In genomic region chr2:126677366-126677765, GRCm38 (mm10) we compare ENCODE assay signal across 16 mouse cellular contexts. TPM values are rescaled to one million over a fixed set of nuclear protein-coding genes. Genes with fewer than 3 reads are reported as not detected.
DNase-seq lines count a peak whose midpoint lies in the region; ATAC-seq and TF ChIP-seq lines count a peak whose summit lies in the region.
"Had no signal": no experiment of that assay in that cellular context is flagged by ENCODE, and none has a peak within 500 bp of the region (broad histone marks: within the 10 kb centered on the region; RNA-seq: fewer than 3 reads in every experiment).

No protein-coding gene starts in this region.

- no peak for TF ChIP-seq CTCF in hindbrain, postnatal 0 days (IDR thresholded peaks at IDR 0.05; ENCODE audit: low read depth)
- TF ChIP-seq CTCF in midbrain, postnatal 0 days (IDR thresholded peaks at IDR 0.05) = no peak

- H3K4me2 ChIP-seq in hindbrain, embryonic 13.5 days = peak overlapping the region; percentile 72
- H3K4me2 ChIP-seq in hindbrain, postnatal 0 days (ENCODE audit: low read depth, low read length) = no peak overlapping the region
- peak overlapping the region; percentile 72; the same call in 1 of the 2 replicates for H3K4me2 ChIP-seq in midbrain, embryonic 12.5 days (replicated peaks)
- no peak overlapping the region for H3K4me2 ChIP-seq in midbrain, postnatal 0 days (ENCODE audit: low read depth, low read length, poor library complexity, severe bottlenecking)

- peaks cover 34% of the 10 kb centered on the region for H3K4me1 ChIP-seq in hindbrain, embryonic 13.5 days (replicated peaks)
- peaks cover 17% of the 10 kb centered on the region for H3K4me1 ChIP-seq in hindbrain, postnatal 0 days (ENCODE audit: insufficient read depth, low read length)
- peaks cover 23% of the 10 kb centered on the region for H3K4me1 ChIP-seq in midbrain, embryonic 12.5 days
- H3K4me1 ChIP-seq in midbrain, postnatal 0 days (ENCODE audit: insufficient read depth, low read length) = peaks cover 10% of the 10 kb centered on the region; the same call in 1 of the 2 replicates

- no peak for DNase-seq in hindbrain, postnatal 0 days (ENCODE audit: low spot score)
- no peak for DNase-seq in midbrain, postnatal 0 days (ENCODE audit: low spot score)
- peak; percentile 47 for DNase-seq in R1 (ENCODE audit: low read depth, low spot score)
- peak; percentile 68 for DNase-seq in lung, postnatal 25 days (ENCODE audit: low spot score)
- DNase-seq in urinary bladder, postnatal 4 days (ENCODE audit: low spot score in 2 of 2) = no peak
- DNase-seq: cerebellum, adult 9-11 months; heart, postnatal 4 days; kidney, adult 18-20 months; kidney, postnatal 4 days; layer of hippocampus, postnatal 36 days; right cerebral cortex, postnatal 25 days; thymus, adult 2 months had no signal

- no peaks in the 10 kb centered on the region for H3K9me3 ChIP-seq in hindbrain, embryonic 13.5 days
- H3K9me3 ChIP-seq in hindbrain, postnatal 0 days (ENCODE audit: low read length) = no peaks in the 10 kb centered on the region
- H3K9me3 ChIP-seq in midbrain, embryonic 12.5 days = peaks cover 4% of the 10 kb centered on the region
- H3K9me3 ChIP-seq in midbrain, postnatal 0 days (ENCODE audit: low read length) = no peaks in the 10 kb centered on the region
- H3K9me3 ChIP-seq: lung, embryonic 15.5 days had no signal

- 0 out of 2 replicates have a peak overlapping the region, but pooled peaks have one; percentile 96 for H3K4me3 ChIP-seq in hindbrain, embryonic 13.5 days
- no peak overlapping the region for H3K4me3 ChIP-seq in hindbrain, postnatal 0 days (ENCODE audit: low read length)
- H3K4me3 ChIP-seq in midbrain, embryonic 12.5 days = no peak overlapping the region
- no peak overlapping the region for H3K4me3 ChIP-seq in midbrain, postnatal 0 days (ENCODE audit: low read depth, low read length)

- no peak for ATAC-seq in hindbrain, embryonic 13.5 days (ENCODE audit: low FRiP score)
- no peak for ATAC-seq in hindbrain, postnatal 0 days
- ATAC-seq in midbrain, embryonic 12.5 days (ENCODE audit: low FRiP score, low read depth) = no peak
- ATAC-seq in midbrain, postnatal 0 days (ENCODE audit: low FRiP score) = no peak
- ATAC-seq: CD4-positive, CD25-positive, alpha-beta regulatory T cell, adult 4 months had no signal

- H3K36me3 ChIP-seq in hindbrain, embryonic 13.5 days = peaks cover 9% of the 10 kb centered on the region
- no peaks in the 10 kb centered on the region for H3K36me3 ChIP-seq in hindbrain, postnatal 0 days (ENCODE audit: insufficient read depth, low read length)
- H3K36me3 ChIP-seq in midbrain, embryonic 12.5 days = peaks cover 26% of the 10 kb centered on the region
- H3K36me3 ChIP-seq in midbrain, postnatal 0 days (ENCODE audit: insufficient read depth, low read length) = no peaks in the 10 kb centered on the region

- 98% methylated on average over 1 of the region's 1 CpGs for WGBS in hindbrain, embryonic 13.5 days
- 97% methylated on average over 1 of the region's 1 CpGs for WGBS in hindbrain, postnatal 0 days
- 92% methylated on average over 1 of the region's 1 CpGs for WGBS in midbrain, embryonic 12.5 days
- 98% methylated on average over 1 of the region's 1 CpGs for WGBS in midbrain, postnatal 0 days

- no peak overlapping the region for H3K27ac ChIP-seq in hindbrain, embryonic 13.5 days
- H3K27ac ChIP-seq in hindbrain, postnatal 0 days = no peak overlapping the region
- no peak overlapping the region for H3K27ac ChIP-seq in midbrain, embryonic 12.5 days (replicated peaks)
- H3K27ac ChIP-seq in midbrain, postnatal 0 days (ENCODE audit: low read depth, low read length) = no peak overlapping the region
- H3K27ac ChIP-seq: lung, embryonic 15.5 days had no signal

- H3K9ac ChIP-seq in hindbrain, embryonic 13.5 days = no peak overlapping the region
- no peak overlapping the region for H3K9ac ChIP-seq in hindbrain, postnatal 0 days (replicated peaks; ENCODE audit: low read length)
- H3K9ac ChIP-seq in midbrain, embryonic 12.5 days (replicated peaks) = no peak overlapping the region
- no peak overlapping the region for H3K9ac ChIP-seq in midbrain, postnatal 0 days (replicated peaks; ENCODE audit: low read length, poor library complexity, severe bottlenecking)
- H3K9ac ChIP-seq: lung, embryonic 15.5 days had no signal

- no peaks in the 10 kb centered on the region for H3K27me3 ChIP-seq in hindbrain, embryonic 13.5 days
- no peaks in the 10 kb centered on the region for H3K27me3 ChIP-seq in hindbrain, postnatal 0 days (ENCODE audit: insufficient read depth, low read length)
- no peaks in the 10 kb centered on the region for H3K27me3 ChIP-seq in midbrain, embryonic 12.5 days
- no peaks in the 10 kb centered on the region for H3K27me3 ChIP-seq in midbrain, postnatal 0 days (ENCODE audit: insufficient read depth, low read length)
- H3K27me3 ChIP-seq: lung, embryonic 15.5 days had no signal

RNA-seq across cellular contexts. Expression of gene Gabpb1, which starts 1.2 kb away (rescaled TPM):
- 51.7 and 52.6 TPM in 2 replicates for polyA plus RNA-seq in hindbrain, embryonic 13.5 days (2015; fragmentation: Nextera tagmentation; extraction: Ambion mirVana)
- 15.2 and 16.9 TPM in 2 replicates for total RNA-seq in hindbrain, postnatal 0 days (2014; rRNA removed)
- polyA plus RNA-seq in hindbrain, postnatal 0 days (2015; fragmentation: Nextera tagmentation; extraction: Ambion mirVana) = 25.2 and 27.0 TPM in 2 replicates
- 76.4 and 78.0 TPM in 2 replicates for polyA plus RNA-seq in midbrain, embryonic 12.5 days (2016; fragmentation: Nextera tagmentation; extraction: Ambion mirVana)
- total RNA-seq in midbrain, postnatal 0 days (2014; rRNA removed) = 11.5 and 25.1 TPM in 2 replicates
- polyA plus RNA-seq in midbrain, postnatal 0 days (2015; fragmentation: Nextera tagmentation; extraction: Ambion mirVana) = 26.0 and 26.5 TPM in 2 replicates

RNA-seq across cellular contexts. Expression of gene Usp8, which starts 29.8 kb away (rescaled TPM):
- 29.1 and 29.4 TPM in 2 replicates for polyA plus RNA-seq in hindbrain, embryonic 13.5 days (2015; fragmentation: Nextera tagmentation; extraction: Ambion mirVana)
- 15.6 and 20.3 TPM in 2 replicates for total RNA-seq in hindbrain, postnatal 0 days (2014; rRNA removed)
- polyA plus RNA-seq in hindbrain, postnatal 0 days (2015; fragmentation: Nextera tagmentation; extraction: Ambion mirVana) = 20.9 and 22.3 TPM in 2 replicates
- polyA plus RNA-seq in midbrain, embryonic 12.5 days (2016; fragmentation: Nextera tagmentation; extraction: Ambion mirVana) = 40.6 and 40.9 TPM in 2 replicates
- 18.6 and 20.1 TPM in 2 replicates for total RNA-seq in midbrain, postnatal 0 days (2014; rRNA removed)
- polyA plus RNA-seq in midbrain, postnatal 0 days (2015; fragmentation: Nextera tagmentation; extraction: Ambion mirVana) = 17.8 and 18.7 TPM in 2 replicates

RNA-seq across cellular contexts. Expression of gene Hdc, which starts 58.3 kb away (rescaled TPM):
- 1.0 and 2.8 TPM in 2 replicates for polyA plus RNA-seq in hindbrain, embryonic 13.5 days (2015; fragmentation: Nextera tagmentation; extraction: Ambion mirVana)
- 0.86 and 1.2 TPM in 2 replicates for total RNA-seq in hindbrain, postnatal 0 days (2014; rRNA removed)
- 2.3 TPM in 2 replicates for polyA plus RNA-seq in hindbrain, postnatal 0 days (2015; fragmentation: Nextera tagmentation; extraction: Ambion mirVana)
- 0.27 and 0.52 TPM in 2 replicates for polyA plus RNA-seq in midbrain, embryonic 12.5 days (2016; fragmentation: Nextera tagmentation; extraction: Ambion mirVana)
- 3.2 and 5.6 TPM in 2 replicates for total RNA-seq in midbrain, postnatal 0 days (2014; rRNA removed)
- 2.8 and 3.8 TPM in 2 replicates for polyA plus RNA-seq in midbrain, postnatal 0 days (2015; fragmentation: Nextera tagmentation; extraction: Ambion mirVana)

Comparison
In these comparisons a context has a peak if more than half of its experiments do, and no peak if none do; other contexts are left out.
1. H3K4me2 ChIP-seq: peak in hindbrain, embryonic 13.5 days (single experiment) and midbrain, embryonic 12.5 days (single experiment); none in hindbrain, postnatal 0 days (single experiment) and midbrain, postnatal 0 days (single experiment).
2. DNase-seq: peak in R1 (single experiment) and lung, postnatal 25 days (single experiment); none in hindbrain, postnatal 0 days (single experiment), midbrain, postnatal 0 days (single experiment) and urinary bladder, postnatal 4 days (0 of 2).